Mouse (Mus musculus): Measurements from ENCODE around the gene Avpi1.

DNA sequence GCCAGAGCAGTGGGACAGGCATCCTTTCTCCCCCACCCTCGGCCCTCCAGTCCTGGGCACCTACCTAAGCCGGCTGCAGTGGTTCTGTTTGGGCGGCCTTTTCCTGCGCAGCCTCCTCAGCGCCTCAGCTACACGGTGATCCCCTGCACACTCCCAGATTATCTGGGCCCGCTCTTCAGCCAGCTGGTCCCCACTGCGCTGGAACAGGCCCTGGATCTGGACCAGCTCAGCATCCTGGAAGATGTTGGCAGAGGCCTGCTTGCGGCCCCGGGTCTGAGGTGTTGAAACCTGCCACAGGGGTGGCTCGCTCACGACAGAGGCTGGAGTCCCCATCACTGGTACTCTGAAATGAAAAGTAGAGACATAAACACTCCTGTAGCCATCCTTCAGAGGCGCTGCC lies 4.2 kb downstream of the Avpi1 start:
- no peak for TF ChIP-seq CTCF (IDR thresholded peaks at IDR 0.05; ENCODE audit: extremely low read depth, insufficient read length, insufficient replicate concordance, low read depth, low read length)
- TF ChIP-seq POLR2A (IDR thresholded peaks at IDR 0.05; ENCODE audit: low read depth, low read length), result no peak
